Mouse (Mus musculus) liver, adult 2 months (tissue): Measurements from ENCODE around the gene Cnot6l. TPM values are rescaled to one million over a fixed set of nuclear protein-coding genes. Genes with fewer than 3 reads are reported as not detected.

Experiments used
- DNase-seq: peaks from one replicate; pipeline ENCODE4 v3.0.0-alpha.2; 2011; ENCODE audit warnings: low read depth, low spot score; ENCODE audit errors: extremely low read depth
- H3K27ac ChIP-seq: fragments of 200-500 bp; replicated peaks from 2 replicates; pipeline ENCODE4 v1.5.1; 2012; ENCODE audit warnings: low read depth, mild to moderate bottlenecking, control low read depth, inconsistent platforms, low read length; ENCODE audit not compliant: insufficient read depth
- H3K27me3 ChIP-seq: fragments of 200-500 bp; 2 replicates; pipeline ENCODE4 v1.6.1; 2012; ENCODE audit warnings: mild to moderate bottlenecking, moderate library complexity, low read length, inconsistent platforms; ENCODE audit not compliant: control insufficient read depth, insufficient read depth
- H3K36me3 ChIP-seq: fragments of 200-500 bp; 2 replicates; pipeline ENCODE4 v1.6.1; 2012; ENCODE audit warnings: low read length, inconsistent platforms; ENCODE audit not compliant: control insufficient read depth, insufficient read depth
- H3K4me1 ChIP-seq: fragments of 200-500 bp; 2 replicates; pipeline ENCODE4 v1.6.1; 2011; ENCODE audit warnings: low read length; ENCODE audit not compliant: control insufficient read depth, insufficient read depth
- H3K4me3 ChIP-seq: fragments of 200-500 bp; 2 replicates; pipeline ENCODE4 v1.5.1; 2011; ENCODE audit warnings: low read depth, mild to moderate bottlenecking, control low read depth, low read length, moderate library complexity; ENCODE audit not compliant: insufficient read depth
- H3K79me2 ChIP-seq: fragments of 200-500 bp; 2 replicates; pipeline ENCODE4 v1.6.1; 2012; ENCODE audit warnings: inconsistent platforms, mild to moderate bottlenecking, low read length, moderate library complexity; ENCODE audit not compliant: control insufficient read depth, insufficient read depth
- H3K9ac ChIP-seq: fragments of 200-500 bp; 2 replicates; pipeline ENCODE4 v1.6.1; 2012; ENCODE audit warnings: low read depth, mild to moderate bottlenecking, control low read depth, inconsistent platforms, low read length
- CTCF ChIP-seq: fragments of 200-500 bp; IDR thresholded peaks from 2 replicates; pipeline ENCODE4 v1.5.1; 2011; ENCODE audit warnings: low read depth, low read length, control low read depth
- POLR2A ChIP-seq: fragments of 200-500 bp; IDR thresholded peaks from 2 replicates; pipeline ENCODE4 v1.6.1; 2011; ENCODE audit warnings: low read length, control low read depth; ENCODE audit not compliant: insufficient read depth; ENCODE audit errors: extremely low read depth
- WGBS: fragments of 180-500 bp; shearing (Covaris S2); methylation state at CpG from one replicate; pipeline ENCODE4 v1.1.7; 2018; 5-methylcytosine and 5-hydroxymethylcytosine counted together
- polyA plus RNA-seq: library from polyadenylated mRNA; depleted of rRNA; stranded (reverse); fragments of >200 nt; gene quantifications from 2 replicates; pipeline ENCODE4 v1.2.3, GENCODE M21; 2012; rRNA removed
- total RNA-seq: library from RNA; depleted of rRNA; stranded (reverse); fragments of >200 nt; gene quantifications from 2 replicates; pipeline ENCODE4 v1.2.3, GENCODE M21; 2014; rRNA removed

Cnot6l gene
- total RNA-seq = 22.9 and 24.7 TPM in 2 replicates
- 3.5 and 3.7 TPM in 2 replicates for polyA plus RNA-seq

- Histone ChIP-seq H3K4me3 (peak within 1 kb of the TSS; percentile 84), H3K79me2 (peaks cover 8% of the 10 kb centered on the region; the same call in 1 of the 2 replicates), H3K36me3 (no peaks in the 10 kb centered on the region), H3K9ac (peak within 1 kb of the TSS; percentile 83), H3K27me3 (no peaks in the 10 kb centered on the region), H3K27ac (peak within 1 kb of the TSS; percentile 96), H3K4me1 (peaks cover 5% of the 10 kb centered on the region; the same call in 1 of the 2 replicates)
- TF ChIP-seq CTCF = no peak
- TF ChIP-seq POLR2A = no peak
- WGBS = 35% methylated on average over 5 of the region's 5 CpGs
- peak; percentile 47 for DNase-seq
These were observed at the start of gene Cnot6l for GRCm38 (mm10) chr5:96164021-96164411. Cnot6l (minus strand) TSS chr5:96164171.

- Histone ChIP-seq H3K36me3 (peaks cover 1% of the 10 kb centered on the region; the same call in 1 of the 2 replicates), H3K79me2 (peaks cover 14% of the 10 kb centered on the region), H3K4me3 (peak overlapping the region; percentile 65), H3K4me1 (peaks cover 6% of the 10 kb centered on the region), H3K27ac (peak overlapping the region; percentile 74), H3K27me3 (no peaks in the 10 kb centered on the region), H3K9ac (peak overlapping the region; percentile 76)
- under 1% methylated on average over 35 of the region's 35 CpGs for WGBS
- DNase-seq = peak; percentile 93
- no peak for TF ChIP-seq CTCF
- peak; percentile 65; the same call in 1 of the 2 replicates for TF ChIP-seq POLR2A
These were observed 46.1 kb upstream of the Cnot6l start for GRCm38 (mm10) chr5:96209916-96210583.

- peak within 1 kb of the TSS; percentile 76 for H3K9ac ChIP-seq
- peak within 1 kb of the TSS; percentile 74 for H3K27ac ChIP-seq
- 2% methylated on average over 17 of the region's 17 CpGs for WGBS
- no peaks in the 10 kb centered on the region for H3K27me3 ChIP-seq
- TF ChIP-seq POLR2A (no peak), CTCF (no peak)
- H3K36me3 ChIP-seq = peaks cover 1% of the 10 kb centered on the region; the same call in 1 of the 2 replicates
- peaks cover 14% of the 10 kb centered on the region for H3K79me2 ChIP-seq
- H3K4me3 ChIP-seq = peak within 1 kb of the TSS; percentile 65
- DNase-seq = peak; percentile 45
- H3K4me1 ChIP-seq = peaks cover 6% of the 10 kb centered on the region
These were observed 45.5 kb upstream of the Cnot6l start, which contains the start of gene Mrpl1 for GRCm38 (mm10) chr5:96209459-96209858. Mrpl1 (plus strand) TSS chr5:96209493.

GRCm38 (mm10) chr5:96208543-96208942 is 44.6 kb upstream of the Cnot6l start:
- Histone ChIP-seq H3K79me2 (peaks cover 10% of the 10 kb centered on the region; the same call in 1 of the 2 replicates), H3K27ac (no peak overlapping the region), H3K4me3 (no peak overlapping the region), H3K36me3 (no peaks in the 10 kb centered on the region), H3K9ac (no peak overlapping the region), H3K4me1 (peaks cover 6% of the 10 kb centered on the region), H3K27me3 (no peaks in the 10 kb centered on the region)
- no peak for TF ChIP-seq CTCF
- TF ChIP-seq POLR2A = no peak
- no peak for DNase-seq
- WGBS = 64% methylated on average over 4 of the region's 4 CpGs

GRCm38 (mm10) chr5:96207531-96207930 is 43.6 kb upstream of the Cnot6l start:
- TF ChIP-seq CTCF (no peak), POLR2A (no peak)
- Histone ChIP-seq H3K36me3 (no peaks in the 10 kb centered on the region), H3K79me2 (peaks cover 8% of the 10 kb centered on the region; the same call in 1 of the 2 replicates), H3K4me1 (peaks cover 6% of the 10 kb centered on the region), H3K27ac (no peak overlapping the region), H3K9ac (no peak overlapping the region), H3K4me3 (no peak overlapping the region), H3K27me3 (no peaks in the 10 kb centered on the region)
- no peak for DNase-seq
- WGBS = 99% methylated on average over 2 of the region's 2 CpGs

- peaks cover 8% of the 10 kb centered on the region; the same call in 1 of the 2 replicates for H3K79me2 ChIP-seq
- no peaks in the 10 kb centered on the region for H3K36me3 ChIP-seq
- H3K4me1 ChIP-seq = peaks cover 6% of the 10 kb centered on the region
- no peak overlapping the region for H3K27ac ChIP-seq
- no peak overlapping the region for H3K4me3 ChIP-seq
- TF ChIP-seq CTCF (no peak), POLR2A (no peak)
- no peak overlapping the region for H3K9ac ChIP-seq
- H3K27me3 ChIP-seq = no peaks in the 10 kb centered on the region
- WGBS = 5% methylated on average over 2 of the region's 2 CpGs
- peak; percentile 48 for DNase-seq
These were observed 42.9 kb upstream of the Cnot6l start for GRCm38 (mm10) chr5:96206897-96207296.
